Mouse (Mus musculus): Measurements from ENCODE around the gene Trpc1. TPM values are rescaled to one million over a fixed set of nuclear protein-coding genes. Genes with fewer than 3 reads are reported as not detected.
A peak's percentile ranks its signal among the peaks of the same experiment; 100 is the strongest.

The Trpc1 gene
- polyA plus RNA-seq, 1 experiment from 2014 or later: 1.4 TPM

DNA sequence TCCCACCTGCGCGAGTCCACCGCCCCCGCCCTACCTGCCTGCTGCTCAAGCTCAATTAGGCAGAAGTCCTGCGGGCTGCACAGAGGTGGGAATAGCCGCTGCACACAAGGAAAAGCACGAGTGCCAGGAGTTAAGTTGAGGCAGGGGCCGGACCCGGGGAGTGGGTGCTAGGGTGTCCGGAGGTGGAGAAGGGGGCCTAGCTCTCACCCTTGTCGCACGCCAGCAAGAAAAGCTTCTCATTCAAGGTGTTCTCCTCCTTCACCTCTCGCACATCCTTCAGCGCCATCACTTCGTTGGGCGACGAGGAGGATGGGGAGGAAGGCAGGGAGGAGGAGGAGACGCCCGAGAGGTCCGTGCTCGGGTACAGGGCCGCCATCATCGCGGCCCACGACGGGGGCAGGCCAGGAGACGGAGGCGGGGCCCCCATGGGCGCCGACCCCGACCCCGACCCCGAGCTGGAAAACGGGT lies 680 bp downstream of the Trpc1 start:
- DNase-seq (ENCODE audit: low spot score): no peak
- Histone ChIP-seq H3K4me1 (peaks cover 23% of the 10 kb centered on the region), H3K27me3 (ENCODE audit: low read depth, poor library complexity, severe bottlenecking) (peaks cover 35% of the 10 kb centered on the region), H3K9me3 (replicated peaks) (no peaks in the 10 kb centered on the region), H3K27ac (peak overlapping the region; percentile 87), H3K36me3 (no peaks in the 10 kb centered on the region), H3K4me3 (peak overlapping the region; percentile 80)
- WGBS: 1% methylated on average over 34 of the region's 34 CpGs

DNA sequence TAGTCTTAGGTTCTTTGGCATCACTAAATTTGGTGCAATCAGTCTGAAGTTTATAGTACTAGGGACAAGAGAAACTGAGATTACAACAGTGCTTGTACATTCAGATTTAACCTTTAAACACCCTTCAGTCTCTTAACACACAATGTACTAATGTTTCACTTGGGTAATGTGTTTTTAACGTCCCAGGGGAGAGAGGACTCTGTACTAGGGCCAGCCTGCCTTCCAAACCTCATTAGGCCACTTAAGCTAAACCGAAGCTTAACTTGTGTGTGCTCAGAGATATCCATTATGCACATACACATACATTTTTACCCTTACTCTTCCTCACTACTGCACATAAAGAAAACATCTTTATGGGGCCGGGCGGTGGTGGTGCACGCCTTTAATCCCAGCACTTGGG lies 2.9 kb downstream of the Trpc1 start:
- no peaks in the 10 kb centered on the region for H3K36me3 ChIP-seq
- H3K27me3 ChIP-seq (ENCODE audit: low read depth, poor library complexity, severe bottlenecking): peaks cover 31% of the 10 kb centered on the region
- WGBS: 90% methylated on average over 5 of the region's 5 CpGs
- no peak overlapping the region for H3K27ac ChIP-seq
- peaks cover 23% of the 10 kb centered on the region for H3K4me1 ChIP-seq
- no peaks in the 10 kb centered on the region for H3K9me3 ChIP-seq (replicated peaks)
- no peak for DNase-seq (ENCODE audit: low spot score)
- no peak overlapping the region for H3K4me3 ChIP-seq

DNA sequence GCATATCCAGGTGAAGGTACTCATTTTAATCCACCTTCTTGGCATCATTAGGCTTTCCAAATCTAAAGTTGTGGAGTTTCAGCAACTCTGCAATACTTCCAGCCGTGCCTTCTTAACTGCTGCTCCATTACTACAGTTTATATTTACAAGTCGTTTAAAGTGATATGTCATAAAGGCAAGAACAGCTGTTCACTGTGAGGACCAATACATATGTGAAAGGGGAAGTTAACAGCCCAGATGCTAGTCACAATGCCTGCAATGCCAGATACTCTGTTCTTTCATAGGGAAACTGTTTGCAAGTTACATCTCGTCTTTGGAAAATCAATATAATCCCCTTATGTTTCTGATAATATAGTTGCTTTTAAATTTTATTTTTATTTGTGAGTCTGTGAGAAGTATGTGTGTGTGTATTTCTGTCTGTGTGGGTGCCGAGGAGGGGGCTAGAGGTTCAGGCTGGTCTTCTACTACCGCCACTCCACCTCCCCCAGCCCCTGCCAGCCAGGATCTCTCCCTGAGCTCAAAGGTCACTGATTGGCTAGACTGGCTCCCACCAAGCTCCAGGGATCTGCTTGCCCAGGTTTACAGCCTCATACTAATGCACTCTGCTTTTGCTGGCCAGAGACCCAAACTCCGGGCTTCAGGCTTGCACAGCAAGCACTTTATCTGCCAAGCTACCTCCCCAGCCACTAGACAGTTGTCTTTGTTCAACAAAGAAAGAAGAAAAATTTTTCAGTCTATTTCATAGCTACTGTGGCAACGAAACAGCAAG lies 5.1 kb downstream of the Trpc1 start:
- no peak overlapping the region for H3K27ac ChIP-seq
- peaks cover 21% of the 10 kb centered on the region for H3K27me3 ChIP-seq (ENCODE audit: low read depth, poor library complexity, severe bottlenecking)
- 62% methylated on average over 7 of the region's 7 CpGs for WGBS
- H3K36me3 ChIP-seq: no peaks in the 10 kb centered on the region
- peaks cover 19% of the 10 kb centered on the region for H3K4me1 ChIP-seq
- H3K9me3 ChIP-seq (replicated peaks): no peaks in the 10 kb centered on the region
- no peak for DNase-seq (ENCODE audit: low spot score)
- no peak overlapping the region for H3K4me3 ChIP-seq

DNA sequence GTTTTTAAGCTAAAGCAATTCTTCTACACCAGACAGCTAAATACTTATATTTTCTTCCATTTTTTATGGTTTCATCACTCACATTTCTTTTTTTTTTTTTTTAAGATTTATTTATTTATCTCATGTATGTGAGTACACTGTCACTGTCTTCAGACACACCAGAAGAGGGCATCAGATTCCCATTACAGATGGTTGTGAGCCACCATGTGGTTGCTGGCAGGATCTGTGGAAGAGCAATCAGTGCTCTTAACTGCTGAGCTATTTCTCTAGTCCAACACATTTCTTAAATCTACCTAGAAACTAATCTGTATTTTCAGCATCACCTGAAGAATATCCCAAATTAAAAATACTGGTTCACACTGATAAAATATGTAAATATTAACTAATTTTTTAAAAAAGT lies 13.9 kb downstream of the Trpc1 start:
- H3K36me3 ChIP-seq: no peaks in the 10 kb centered on the region
- H3K27me3 ChIP-seq (ENCODE audit: low read depth, poor library complexity, severe bottlenecking): no peaks in the 10 kb centered on the region
- no peaks in the 10 kb centered on the region for H3K9me3 ChIP-seq (replicated peaks)
- no peak for DNase-seq (ENCODE audit: low spot score)
- H3K4me1 ChIP-seq: no peaks in the 10 kb centered on the region
- H3K27ac ChIP-seq: no peak overlapping the region
- H3K4me3 ChIP-seq: no peak overlapping the region

DNA sequence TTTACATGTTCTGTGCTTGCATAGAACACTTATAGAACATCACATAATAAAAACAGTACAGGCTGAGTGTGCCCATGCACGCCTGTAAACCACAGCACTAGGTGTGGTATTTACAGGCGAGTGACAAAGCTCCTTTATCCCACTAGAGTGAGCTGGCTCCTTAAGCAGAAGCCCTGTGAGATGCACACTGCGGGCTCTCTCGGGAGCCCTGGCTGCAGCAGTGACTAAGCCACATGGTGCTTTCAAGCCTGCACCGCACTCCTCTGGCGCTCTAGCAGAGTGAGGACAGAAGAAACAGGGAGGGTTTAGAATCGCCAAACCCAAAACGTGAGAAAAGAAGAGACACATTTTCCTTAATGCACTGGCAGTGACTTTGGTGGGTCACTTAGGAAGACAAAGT lies 37.6 kb downstream of the Trpc1 start:
- H3K27ac ChIP-seq: no peak overlapping the region
- H3K9me3 ChIP-seq (replicated peaks): no peaks in the 10 kb centered on the region
- no peaks in the 10 kb centered on the region for H3K36me3 ChIP-seq
- 36% methylated on average over 8 of the region's 8 CpGs for WGBS
- no peaks in the 10 kb centered on the region for H3K4me1 ChIP-seq
- DNase-seq (ENCODE audit: low spot score): no peak
- no peaks in the 10 kb centered on the region for H3K27me3 ChIP-seq (ENCODE audit: low read depth, poor library complexity, severe bottlenecking)
- no peak overlapping the region for H3K4me3 ChIP-seq

DNA sequence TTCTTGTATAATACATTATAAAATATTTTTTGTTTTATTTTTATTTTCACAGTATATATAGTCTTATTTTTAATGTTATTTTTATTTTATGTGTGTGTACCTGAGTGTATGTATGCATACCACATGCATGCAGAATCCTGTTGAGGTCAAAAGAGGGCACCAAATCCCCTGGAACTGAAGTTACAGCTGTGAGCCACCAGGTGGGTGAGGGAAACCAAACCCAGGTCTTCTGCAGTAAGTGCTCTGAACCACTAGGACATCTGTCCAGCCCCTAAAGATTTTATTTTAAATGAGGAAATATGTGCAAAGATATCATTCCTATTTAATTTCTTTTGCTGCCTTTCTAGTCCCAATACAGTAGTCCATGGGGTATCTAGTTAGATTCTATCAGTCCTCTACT lies 41.2 kb downstream of the Trpc1 start:
- Histone ChIP-seq H3K4me1 (no peaks in the 10 kb centered on the region), H3K9me3 (replicated peaks) (no peaks in the 10 kb centered on the region), H3K36me3 (no peaks in the 10 kb centered on the region), H3K27me3 (ENCODE audit: low read depth, poor library complexity, severe bottlenecking) (no peaks in the 10 kb centered on the region), H3K27ac (no peak overlapping the region), H3K4me3 (no peak overlapping the region)
- no peak for DNase-seq (ENCODE audit: low spot score)

DNA sequence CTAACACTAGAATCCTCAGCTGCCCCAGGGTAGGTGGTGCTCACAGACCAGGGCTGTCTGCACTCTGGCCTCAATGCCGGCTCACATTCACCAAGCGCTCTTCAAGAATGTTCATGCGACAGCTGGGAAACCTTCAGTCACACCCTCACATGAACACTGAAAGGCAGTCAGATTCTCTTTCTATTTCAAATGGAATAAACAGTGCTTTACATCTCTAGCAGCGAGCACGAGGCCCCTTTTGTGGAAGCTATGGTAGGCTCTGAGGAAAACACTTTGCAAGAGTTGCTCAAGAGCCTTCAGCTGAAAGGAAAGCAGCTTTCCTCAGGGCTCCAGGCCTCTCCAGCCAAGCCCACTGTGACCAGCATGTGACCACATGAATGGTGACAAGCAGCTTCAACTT lies 44.8 kb downstream of the Trpc1 start:
- 93% methylated on average over 5 of the region's 5 CpGs for WGBS
- no peaks in the 10 kb centered on the region for H3K27me3 ChIP-seq (ENCODE audit: low read depth, poor library complexity, severe bottlenecking)
- H3K27ac ChIP-seq: no peak overlapping the region
- no peak overlapping the region for H3K4me3 ChIP-seq
- H3K36me3 ChIP-seq: no peaks in the 10 kb centered on the region
- H3K9me3 ChIP-seq (replicated peaks): no peaks in the 10 kb centered on the region
- H3K4me1 ChIP-seq: no peaks in the 10 kb centered on the region
- DNase-seq (ENCODE audit: low spot score): no peak

DNA sequence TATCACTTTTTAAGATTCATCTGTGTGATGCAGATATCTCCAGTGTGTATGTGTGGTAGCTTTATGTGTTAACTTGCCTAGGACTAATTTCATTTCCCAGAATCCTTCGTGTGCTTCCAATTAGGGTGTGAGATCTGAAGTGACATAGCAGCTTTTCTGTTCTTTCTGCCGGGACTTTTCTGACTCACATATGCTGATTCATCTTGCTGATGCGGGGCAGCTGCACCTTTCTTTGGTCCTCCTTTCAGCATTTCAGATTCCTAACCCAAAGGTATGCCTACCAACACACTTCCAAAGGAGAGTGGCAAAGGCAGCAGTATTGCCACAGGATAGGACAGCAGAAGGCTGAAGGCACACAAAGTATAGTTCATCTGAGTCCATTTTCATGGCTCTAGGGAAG lies 46.1 kb downstream of the Trpc1 start:
- no peaks in the 10 kb centered on the region for H3K4me1 ChIP-seq
- H3K9me3 ChIP-seq (replicated peaks): no peaks in the 10 kb centered on the region
- H3K27me3 ChIP-seq (ENCODE audit: low read depth, poor library complexity, severe bottlenecking): no peaks in the 10 kb centered on the region
- DNase-seq (ENCODE audit: low spot score): no peak
- H3K27ac ChIP-seq: no peak overlapping the region
- WGBS: 78% methylated on average over 3 of the region's 3 CpGs
- no peak overlapping the region for H3K4me3 ChIP-seq
- no peaks in the 10 kb centered on the region for H3K36me3 ChIP-seq

DNA sequence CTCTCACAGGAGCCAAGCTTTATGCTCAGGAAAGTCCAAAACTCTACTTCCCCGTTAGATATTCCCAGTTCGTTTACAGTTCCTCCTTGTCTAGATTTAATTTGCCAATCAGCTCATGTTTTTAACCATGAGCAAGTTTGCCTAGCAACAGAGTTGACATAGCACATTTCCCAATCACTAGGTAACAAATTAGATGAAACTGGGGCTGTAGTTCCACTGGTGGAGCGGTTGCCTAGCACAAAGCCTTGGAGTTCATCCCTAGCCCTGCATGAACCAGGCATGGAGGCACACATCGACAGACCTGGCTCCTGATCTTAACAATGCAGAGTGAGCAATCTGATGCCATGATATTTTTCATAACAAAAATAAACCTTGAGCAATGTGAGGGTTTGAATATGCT lies 50.9 kb downstream of the Trpc1 start:
- no peak overlapping the region for H3K27ac ChIP-seq
- H3K36me3 ChIP-seq: no peaks in the 10 kb centered on the region
- H3K4me1 ChIP-seq: no peaks in the 10 kb centered on the region
- H3K27me3 ChIP-seq (ENCODE audit: low read depth, poor library complexity, severe bottlenecking): no peaks in the 10 kb centered on the region
- DNase-seq (ENCODE audit: low spot score): no peak
- H3K9me3 ChIP-seq (replicated peaks): no peaks in the 10 kb centered on the region
- 89% methylated on average over 4 of the region's 4 CpGs for WGBS
- no peak overlapping the region for H3K4me3 ChIP-seq

DNA sequence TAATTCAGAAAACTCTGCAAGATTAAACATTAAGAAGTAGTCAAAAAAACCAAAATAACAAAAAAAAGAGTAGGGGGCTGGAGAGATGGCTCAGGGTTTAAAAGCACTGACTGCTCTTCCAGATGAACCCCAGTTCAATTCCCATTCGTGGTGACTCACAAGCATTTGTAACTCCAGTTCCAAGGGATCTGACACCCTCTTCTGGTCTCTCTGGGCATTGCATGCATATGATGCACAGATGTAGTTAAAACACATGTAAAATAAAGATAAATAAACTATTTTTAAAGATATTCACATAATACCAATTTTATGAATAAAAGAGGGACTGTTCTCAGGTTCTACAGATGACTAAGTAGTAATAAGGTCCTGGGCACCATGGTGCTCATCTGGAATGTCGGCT lies 52.4 kb downstream of the Trpc1 start:
- H3K27me3 ChIP-seq (ENCODE audit: low read depth, poor library complexity, severe bottlenecking): no peaks in the 10 kb centered on the region
- H3K9me3 ChIP-seq (replicated peaks): no peaks in the 10 kb centered on the region
- no peak for DNase-seq (ENCODE audit: low spot score)
- H3K27ac ChIP-seq: no peak overlapping the region
- WGBS: 65% methylated on average over 2 of the region's 2 CpGs
- H3K36me3 ChIP-seq: no peaks in the 10 kb centered on the region
- no peak overlapping the region for H3K4me3 ChIP-seq
- peaks cover 14% of the 10 kb centered on the region for H3K4me1 ChIP-seq

DNA sequence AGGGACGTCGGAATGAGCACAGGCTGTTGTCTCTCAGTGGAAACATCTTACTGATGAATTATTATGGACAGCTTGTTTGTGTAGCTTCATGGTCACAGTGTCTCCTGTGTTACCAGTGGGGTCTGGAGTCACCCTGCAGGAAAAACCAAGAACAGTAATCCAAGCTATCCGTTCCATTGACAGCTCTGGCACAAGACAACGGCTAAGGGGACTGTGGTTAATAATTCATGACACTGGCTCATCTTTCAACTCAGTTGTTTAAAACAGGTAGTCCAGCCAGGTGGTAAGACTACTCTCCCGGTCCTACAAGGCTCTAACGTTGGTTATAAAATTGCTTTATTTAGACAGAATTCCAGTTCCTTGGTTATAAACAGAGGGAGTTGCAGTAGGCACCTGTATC lies 53.6 kb downstream of the Trpc1 start:
- DNase-seq (ENCODE audit: low spot score): no peak
- Histone ChIP-seq H3K4me1 (peaks cover 26% of the 10 kb centered on the region), H3K36me3 (no peaks in the 10 kb centered on the region), H3K27me3 (ENCODE audit: low read depth, poor library complexity, severe bottlenecking) (no peaks in the 10 kb centered on the region), H3K27ac (no peak overlapping the region), H3K9me3 (replicated peaks) (no peaks in the 10 kb centered on the region), H3K4me3 (no peak overlapping the region)
- 83% methylated on average over 6 of the region's 6 CpGs for WGBS

DNA sequence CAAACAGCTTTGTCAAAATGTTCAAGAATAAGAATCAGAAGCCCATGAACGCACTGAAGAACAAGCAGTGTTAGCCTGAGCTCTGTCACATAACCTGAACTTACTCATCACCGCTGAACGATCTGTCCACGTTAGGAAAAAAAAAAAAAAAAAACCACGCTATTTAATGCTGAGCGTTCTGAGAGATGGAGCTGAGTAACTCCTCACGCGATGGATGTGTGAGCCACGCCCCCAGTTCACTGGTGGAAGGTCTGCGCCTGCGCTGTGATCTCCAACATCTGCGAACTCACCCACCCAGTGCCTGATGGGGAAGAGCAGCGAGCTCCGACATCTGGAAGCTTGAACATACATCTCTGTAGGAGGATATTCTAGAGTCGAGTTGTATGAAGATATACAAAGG lies 55.2 kb downstream of the Trpc1 start:
- Histone ChIP-seq H3K27ac (no peak overlapping the region), H3K4me3 (no peak overlapping the region), H3K27me3 (ENCODE audit: low read depth, poor library complexity, severe bottlenecking) (no peaks in the 10 kb centered on the region), H3K9me3 (replicated peaks) (no peaks in the 10 kb centered on the region), H3K36me3 (no peaks in the 10 kb centered on the region), H3K4me1 (peaks cover 34% of the 10 kb centered on the region)
- WGBS: 94% methylated on average over 15 of the region's 15 CpGs
- DNase-seq (ENCODE audit: low spot score): no peak

DNA sequence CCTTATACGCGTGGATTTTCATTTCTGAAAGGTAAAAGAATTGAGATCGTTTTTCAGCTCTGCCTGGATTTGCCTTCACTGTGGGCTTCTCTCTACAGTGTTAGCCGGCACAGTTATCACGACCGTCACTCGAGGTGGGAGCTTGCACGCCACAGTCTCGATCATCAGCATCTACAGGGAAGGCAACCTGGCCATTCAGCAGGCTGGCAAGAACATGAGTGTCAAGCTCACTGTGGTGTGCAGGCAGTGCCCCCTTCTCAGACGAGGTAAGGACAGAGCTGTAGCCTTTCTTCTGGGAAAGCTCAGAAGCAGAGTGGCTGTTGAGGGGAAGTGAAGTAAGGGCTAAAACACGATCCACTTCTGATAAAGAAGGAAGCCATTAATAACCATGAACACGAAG lies 55.6 kb downstream of the Trpc1 start:
- peaks cover 34% of the 10 kb centered on the region for H3K4me1 ChIP-seq
- no peak overlapping the region for H3K27ac ChIP-seq
- WGBS: 88% methylated on average over 12 of the region's 12 CpGs
- DNase-seq (ENCODE audit: low spot score): no peak
- no peaks in the 10 kb centered on the region for H3K27me3 ChIP-seq (ENCODE audit: low read depth, poor library complexity, severe bottlenecking)
- no peak overlapping the region for H3K4me3 ChIP-seq
- no peaks in the 10 kb centered on the region for H3K36me3 ChIP-seq
- no peaks in the 10 kb centered on the region for H3K9me3 ChIP-seq (replicated peaks)

DNA sequence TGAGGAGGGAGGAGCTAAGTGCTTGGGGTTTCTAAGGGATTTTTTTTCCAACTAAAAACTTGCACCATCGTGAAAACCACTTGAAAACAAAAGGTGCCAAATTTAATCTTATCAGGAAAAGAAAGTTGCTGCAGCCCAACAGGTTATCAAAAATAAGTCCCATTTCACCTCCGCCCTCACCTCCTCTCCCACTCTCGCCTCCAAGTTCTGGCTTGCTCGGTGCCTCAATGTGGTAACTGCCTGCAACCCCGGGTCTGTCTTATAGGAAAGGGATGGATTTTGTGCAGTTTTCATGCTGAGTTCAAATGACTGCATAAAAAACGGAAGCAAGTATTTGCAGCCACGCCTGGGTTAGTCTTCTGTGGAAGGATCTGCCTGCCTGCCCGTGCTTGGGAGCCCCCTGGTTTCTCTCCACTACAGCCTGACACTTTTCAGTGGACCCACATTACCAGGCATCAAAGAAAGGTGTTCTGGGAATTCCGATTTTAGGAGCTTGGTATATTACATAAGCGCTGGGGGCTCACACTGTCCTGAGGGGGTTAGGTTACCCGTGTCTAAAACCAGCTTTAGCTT lies 56.6 kb downstream of the Trpc1 start:
- no peak overlapping the region for H3K27ac ChIP-seq
- H3K4me3 ChIP-seq: no peak overlapping the region
- peaks cover 34% of the 10 kb centered on the region for H3K4me1 ChIP-seq
- H3K27me3 ChIP-seq (ENCODE audit: low read depth, poor library complexity, severe bottlenecking): no peaks in the 10 kb centered on the region
- 85% methylated on average over 11 of the region's 11 CpGs for WGBS
- H3K36me3 ChIP-seq: peaks cover 4% of the 10 kb centered on the region; the same call in 1 of the 2 replicates
- H3K9me3 ChIP-seq (replicated peaks): no peaks in the 10 kb centered on the region
- no peak for DNase-seq (ENCODE audit: low spot score)
